Mouse (Mus musculus) layer of hippocampus, adult 2 months (tissue): ENCODE results near the gene Gpr22. TPM values are rescaled to one million over a fixed set of nuclear protein-coding genes. Genes with fewer than 3 reads are reported as not detected.

Experiments
- DNase-seq, 2 experiments: peaks; one replicate each; pipeline ENCODE4 v3.0.0; 2022; ENCODE audit warnings: low spot score in 2 of 2
- H3K27ac ChIP-seq: fragments of 200-600 bp; 2 replicates; pipeline ENCODE4 v1.8.1; 2022
- H3K4me3 ChIP-seq: fragments of 200-600 bp; 2 replicates; pipeline ENCODE4 v1.8.1; 2022; ENCODE audit warnings: mild to moderate bottlenecking
- CTCF ChIP-seq: fragments of 200-600 bp; conservative IDR thresholded peaks from 2 replicates; pipeline ENCODE4 v1.8.1; 2022; ENCODE audit warnings: antibody characterized with exemption, mild to moderate bottlenecking, moderate library complexity
- long read RNA-seq, 2 experiments: library from polyadenylated mRNA; stranded (forward); transcript quantifications; one replicate each; pipeline ENCODE4 v2.0.0; 2021; ENCODE audit warnings: borderline mapping rate in 2 of 2
- total RNA-seq, 2 experiments: library from RNA; stranded (reverse); gene quantifications; 2 replicates each; pipeline ENCODE4 v1.2.3; 2021

The Gpr22 gene
- 10 to 100 TPM; 81.4 to 87.3 TPM for total RNA-seq
- long read RNA-seq, experiment 1, full-length matches to known transcripts = 17 of 48 reads
- long read RNA-seq, experiment 1, partial matches to known transcripts = 2 of 48 reads
- long read RNA-seq, experiment 1, other reads (novel, unspliced or antisense) = 29 of 48 reads
- long read RNA-seq, experiment 2, full-length matches to known transcripts = 45 of 111 reads
- long read RNA-seq, experiment 2, partial matches to known transcripts = 5 of 111 reads
- long read RNA-seq, experiment 2, other reads (novel, unspliced or antisense) = 61 of 111 reads

DNA sequence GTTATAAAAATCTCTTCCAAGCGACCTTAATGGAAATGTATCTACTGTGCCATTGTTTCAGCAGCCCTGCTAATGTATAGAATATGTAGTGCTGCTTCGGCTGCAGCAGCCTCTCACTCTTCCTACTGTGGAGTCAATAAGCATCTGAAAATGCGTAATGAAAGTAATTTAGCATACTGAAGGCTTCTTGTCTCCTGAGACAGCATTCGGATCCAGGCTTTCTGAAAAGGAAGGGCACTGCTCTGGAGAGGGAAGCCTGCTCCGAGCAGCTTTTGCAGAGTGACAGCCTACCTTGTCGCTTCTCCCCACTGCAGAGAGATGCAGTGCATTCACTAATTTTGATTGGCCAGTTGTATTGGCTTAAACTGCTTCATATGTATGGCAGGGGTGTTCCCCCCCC is at the start of gene Gpr22:
Gene Gpr22 (minus strand): TSS at position 348 of the 400 bp plus-strand sequence.
- Histone ChIP-seq H3K27ac (peak within 1 kb of the TSS; percentile 99), H3K4me3 (peak within 1 kb of the TSS; percentile 57)
- DNase-seq = peak; percentile 66 to 72
- TF ChIP-seq CTCF = no peak

DNA sequence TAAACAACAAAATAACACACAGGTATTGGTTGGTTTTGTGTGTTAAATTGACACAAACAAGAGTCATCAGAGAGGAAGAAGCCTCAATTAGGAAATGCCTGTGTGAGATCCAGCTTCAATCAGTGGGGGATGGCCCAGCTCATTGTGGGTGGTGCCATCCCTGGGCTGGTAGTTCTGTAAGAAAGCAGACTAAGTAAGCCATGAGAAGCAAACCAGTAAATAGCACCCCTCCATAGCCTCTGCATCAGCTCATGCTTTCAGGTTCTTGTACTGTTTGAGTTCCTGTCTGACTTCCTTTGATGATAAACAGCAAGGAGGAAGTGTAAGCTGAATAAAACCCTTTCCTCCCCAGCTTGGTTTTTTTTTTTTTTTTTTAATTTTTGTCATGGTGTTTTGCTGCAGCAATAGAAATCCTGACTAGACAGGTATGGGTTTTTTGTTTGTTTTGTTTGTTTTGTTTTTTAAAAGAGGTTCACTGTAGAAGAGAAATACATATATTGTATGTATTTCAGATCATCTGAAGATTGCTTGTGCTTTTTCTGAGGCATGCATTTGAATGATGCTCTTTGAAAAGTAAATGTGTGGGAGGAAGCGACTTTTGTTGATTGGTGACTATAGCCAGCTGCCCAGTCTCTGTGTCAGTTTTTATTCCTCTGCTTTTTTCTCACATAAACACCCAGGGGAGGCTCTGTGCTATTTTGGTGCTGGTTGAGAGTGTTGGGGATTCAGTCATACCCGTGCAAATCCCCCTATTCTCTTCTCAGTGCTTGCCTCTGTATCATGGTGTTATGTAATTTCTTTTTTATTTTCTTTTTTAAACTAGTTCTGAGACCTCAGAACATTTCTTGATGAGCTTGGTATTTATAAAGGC is 42.4 kb upstream of the Gpr22 start:
- peak overlapping the region; percentile 81 for H3K27ac ChIP-seq
- peak; percentile 34 to 44 for DNase-seq
- TF ChIP-seq CTCF = no peak
- H3K4me3 ChIP-seq = no peak overlapping the region

DNA sequence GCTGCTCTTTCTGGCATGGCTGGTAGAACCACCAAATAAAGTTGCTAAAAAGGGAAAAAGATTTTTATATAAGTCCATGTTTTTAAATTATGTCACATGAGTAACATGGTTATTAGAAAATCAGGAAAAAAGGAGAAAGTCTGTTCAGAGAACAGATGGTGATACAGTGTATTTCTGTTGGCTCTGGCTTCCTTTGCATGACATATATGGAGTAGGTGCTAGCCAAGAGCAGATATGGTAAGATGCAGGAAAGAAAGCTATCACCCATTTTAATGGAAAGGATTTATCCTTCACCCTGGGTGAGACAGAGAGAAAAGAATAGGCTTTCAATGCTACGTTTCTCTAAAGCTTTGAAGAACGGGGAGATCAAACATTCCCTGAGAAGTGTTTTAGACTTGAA is 40.7 kb upstream of the Gpr22 start:
- DNase-seq = no peak
- peak overlapping the region; percentile 47; the same call in 1 of the 2 replicates for H3K27ac ChIP-seq
- no peak overlapping the region for H3K4me3 ChIP-seq
- no peak for TF ChIP-seq CTCF

DNA sequence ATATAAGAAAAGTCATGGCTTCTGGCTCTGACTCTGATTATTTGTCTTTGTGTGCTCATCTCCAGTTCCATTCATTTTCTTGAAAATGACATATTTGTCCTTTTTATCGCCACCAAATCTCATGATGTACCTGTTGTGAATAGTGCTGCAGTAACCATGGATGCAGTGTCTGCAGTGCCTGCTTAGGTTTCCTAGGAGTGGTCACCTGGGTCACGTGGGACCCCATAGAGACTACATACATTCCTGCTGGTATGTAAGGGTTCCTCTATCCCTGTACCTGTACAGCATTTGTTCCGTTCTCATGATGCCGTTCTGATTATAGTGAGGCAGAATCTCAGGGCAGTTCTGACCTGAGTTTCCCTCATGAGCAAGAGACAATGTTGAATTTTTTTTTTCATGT is 36.1 kb upstream of the Gpr22 start:
- no peak for TF ChIP-seq CTCF

DNA sequence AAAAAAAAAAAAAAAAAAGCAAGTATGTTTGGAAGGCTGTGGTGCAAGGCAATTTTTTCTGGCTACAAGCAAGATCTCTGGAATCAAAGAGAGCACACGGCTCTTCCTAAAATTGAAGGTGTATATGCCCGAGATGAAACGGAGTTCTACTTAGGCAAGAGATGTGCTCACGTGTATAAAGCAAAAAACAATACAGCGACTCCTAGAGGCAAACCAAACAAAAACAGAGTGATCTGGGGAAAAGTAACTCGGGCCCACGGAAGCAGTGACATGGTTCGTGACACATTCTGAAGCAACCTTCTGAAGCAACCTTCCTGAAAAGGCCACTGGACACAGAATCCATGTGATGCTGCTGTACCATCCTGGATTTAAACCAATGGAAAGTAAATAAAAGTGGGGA is 33.6 kb upstream of the Gpr22 start:
- Histone ChIP-seq H3K27ac (no peak overlapping the region), H3K4me3 (no peak overlapping the region)
- no peak for DNase-seq
- TF ChIP-seq CTCF = no peak

More for the DNA sequence above, 36.1 kb upstream of the Gpr22 start:
- Histone ChIP-seq H3K27ac (no peak overlapping the region), H3K4me3 (no peak overlapping the region)
- DNase-seq = no peak

DNA sequence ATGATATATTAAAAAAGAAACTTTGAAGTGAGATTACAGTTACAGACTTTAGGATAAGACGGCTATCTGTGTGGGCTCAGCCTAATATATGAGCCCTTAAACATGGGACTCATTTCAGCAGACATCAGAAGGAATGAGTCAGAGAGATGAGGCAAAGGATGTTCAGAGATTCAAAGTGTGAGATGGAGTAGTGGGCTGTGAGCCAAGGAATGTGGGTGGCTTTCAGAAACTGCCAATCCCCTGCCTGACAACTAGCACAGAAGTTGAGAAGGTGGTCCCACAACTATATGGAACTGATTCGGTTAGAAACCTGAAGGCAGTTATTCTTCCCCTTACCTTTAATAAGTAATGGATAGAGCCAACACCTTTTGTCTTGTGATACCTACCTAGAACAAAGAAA is 20.9 kb upstream of the Gpr22 start:
- no peak overlapping the region for H3K4me3 ChIP-seq
- H3K27ac ChIP-seq = peak overlapping the region; percentile 92
- no peak for TF ChIP-seq CTCF
- DNase-seq = peak in 1 of 2 experiments; percentile 69

DNA sequence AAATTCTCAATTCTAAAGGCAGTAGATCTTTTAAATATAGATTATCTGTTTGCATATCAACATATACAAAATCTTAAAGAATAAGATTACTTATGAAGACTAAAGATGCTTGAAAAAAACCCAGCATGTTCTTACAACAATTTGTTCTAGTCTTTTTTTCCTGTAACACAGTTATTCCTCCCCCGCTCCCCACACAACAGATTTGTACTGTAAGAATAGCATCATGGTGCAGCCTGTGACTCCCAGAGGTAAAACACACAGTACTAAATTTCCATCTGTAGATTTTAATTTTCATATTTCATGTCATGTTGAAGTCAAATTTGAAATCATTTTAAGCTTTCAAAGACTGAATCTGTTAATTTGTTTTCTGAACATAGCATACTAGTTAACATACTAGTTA is 16.4 kb upstream of the Gpr22 start:
- Histone ChIP-seq H3K27ac (peak overlapping the region; percentile 92), H3K4me3 (no peak overlapping the region)
- TF ChIP-seq CTCF = no peak
- DNase-seq = peak; percentile 57 to 72

DNA sequence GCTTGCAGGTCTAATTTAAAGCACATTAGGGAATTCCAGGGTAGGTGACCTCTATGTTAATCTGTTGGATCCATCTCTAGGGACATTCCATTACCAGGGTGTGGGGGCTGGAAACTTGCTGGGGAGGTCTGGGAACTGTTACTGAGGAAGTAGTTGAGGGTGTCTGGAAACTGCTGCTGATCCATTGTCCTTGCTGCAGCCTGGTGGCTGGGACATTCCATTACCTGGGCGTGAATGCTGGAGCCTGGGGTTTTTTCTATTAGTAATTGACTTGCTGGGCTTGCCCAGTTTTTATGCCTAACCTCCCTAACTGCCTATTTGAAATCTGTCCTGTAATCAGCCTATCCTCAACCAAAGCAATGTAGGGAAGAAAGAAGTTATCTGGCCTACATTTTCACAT is 13.0 kb upstream of the Gpr22 start:
- H3K4me3 ChIP-seq = no peak overlapping the region
- no peak for TF ChIP-seq CTCF

DNA sequence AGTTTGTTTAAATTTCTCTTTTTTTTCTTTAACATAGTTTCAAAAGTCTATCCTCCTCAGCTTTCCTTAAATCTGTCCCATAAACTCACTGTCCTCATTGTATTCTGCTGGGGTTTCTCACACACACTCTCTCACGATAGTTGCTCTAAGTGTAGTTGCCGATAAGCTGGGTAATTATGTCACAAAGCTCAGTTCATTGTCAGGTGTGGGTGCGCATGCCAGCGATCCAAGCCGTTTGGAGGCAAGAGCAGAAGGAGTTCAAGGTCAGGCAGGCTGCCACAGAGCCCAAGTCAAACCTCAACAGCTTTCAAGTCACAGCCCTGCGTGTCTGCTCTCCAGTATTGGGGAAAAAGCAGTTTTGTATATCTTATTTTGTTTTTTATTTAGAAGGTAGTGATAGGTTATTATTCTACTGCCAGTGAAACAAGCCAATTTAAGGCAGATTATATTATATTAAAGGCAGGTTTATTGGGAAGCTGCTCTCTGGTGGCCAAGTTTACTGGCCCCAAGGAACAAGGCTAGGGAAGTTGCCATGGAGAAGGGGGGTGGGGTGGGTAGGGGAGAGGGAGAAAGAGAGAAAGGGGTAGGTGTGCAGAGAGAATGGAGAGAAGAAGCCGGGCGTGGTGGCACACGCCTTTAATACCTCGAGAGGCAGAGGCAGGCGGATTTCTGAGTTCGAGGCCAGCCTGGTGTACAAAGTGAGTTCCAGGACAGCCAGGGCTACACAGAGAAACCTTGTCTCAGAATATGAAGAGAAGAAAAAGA is 11.9 kb upstream of the Gpr22 start:
- DNase-seq = no peak
- Histone ChIP-seq H3K27ac (no peak overlapping the region), H3K4me3 (no peak overlapping the region)
- no peak for TF ChIP-seq CTCF

More for the DNA sequence above, 13.0 kb upstream of the Gpr22 start:
- H3K27ac ChIP-seq = no peak overlapping the region
- DNase-seq = no peak

DNA sequence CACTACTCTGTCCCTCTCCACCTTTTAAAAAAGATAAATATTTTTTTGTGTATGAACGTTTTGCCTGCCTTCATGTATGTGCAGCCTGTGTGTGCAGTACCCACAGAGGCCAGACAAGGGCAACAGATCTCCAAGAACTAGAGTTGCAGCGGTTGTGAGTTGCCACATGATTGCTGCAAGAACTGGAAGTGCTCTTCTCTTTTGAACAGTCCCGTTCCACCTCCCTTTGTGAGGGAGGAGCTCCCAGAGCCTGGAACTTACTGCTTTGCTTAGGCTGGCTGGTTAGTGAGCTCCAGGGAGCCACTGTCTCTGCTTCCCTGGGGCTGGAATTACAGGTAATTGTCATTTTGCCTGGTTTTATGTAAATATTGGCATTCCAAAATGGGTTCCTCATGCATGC is 10.8 kb upstream of the Gpr22 start:
- no peak for DNase-seq
- Histone ChIP-seq H3K4me3 (no peak overlapping the region), H3K27ac (no peak overlapping the region)
- no peak; the same call in none of the 2 replicates for TF ChIP-seq CTCF

DNA sequence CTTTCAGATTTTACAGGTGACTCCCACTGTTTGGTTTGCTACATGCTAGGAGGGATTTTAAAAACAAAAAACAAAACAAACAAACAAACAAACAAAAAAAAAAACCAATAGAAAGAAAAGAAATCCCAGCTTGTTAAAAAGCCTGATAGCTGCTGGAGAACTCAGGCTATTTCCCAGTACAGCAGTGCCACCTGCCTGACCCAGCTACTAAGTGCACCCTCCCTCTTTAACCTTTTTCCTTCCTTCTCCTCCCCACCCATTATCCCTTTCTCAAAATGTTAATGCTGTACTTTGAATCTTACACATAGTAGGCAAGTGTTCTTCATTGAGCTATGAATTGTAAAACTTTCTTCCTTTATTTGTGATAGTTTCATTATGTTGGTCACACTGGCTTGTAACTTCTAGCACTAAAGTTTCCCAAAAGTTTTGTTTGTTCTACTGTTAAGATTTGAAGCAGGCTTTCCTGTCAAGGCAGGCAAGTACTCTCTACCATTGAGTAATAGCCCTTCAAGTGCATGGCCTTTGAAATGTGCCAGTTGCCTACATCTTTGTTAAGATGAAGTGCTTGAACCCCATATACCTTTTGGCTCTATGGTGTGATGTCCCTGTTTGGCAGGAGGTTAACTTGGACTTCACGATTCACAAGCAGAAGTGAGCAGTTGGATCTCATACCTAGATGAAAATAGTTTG is 6.0 kb upstream of the Gpr22 start:
- Histone ChIP-seq H3K4me3 (no peak overlapping the region), H3K27ac (peak overlapping the region; percentile 56; the same call in 1 of the 2 replicates)
- TF ChIP-seq CTCF = peak; percentile 80
- DNase-seq = no peak

DNA sequence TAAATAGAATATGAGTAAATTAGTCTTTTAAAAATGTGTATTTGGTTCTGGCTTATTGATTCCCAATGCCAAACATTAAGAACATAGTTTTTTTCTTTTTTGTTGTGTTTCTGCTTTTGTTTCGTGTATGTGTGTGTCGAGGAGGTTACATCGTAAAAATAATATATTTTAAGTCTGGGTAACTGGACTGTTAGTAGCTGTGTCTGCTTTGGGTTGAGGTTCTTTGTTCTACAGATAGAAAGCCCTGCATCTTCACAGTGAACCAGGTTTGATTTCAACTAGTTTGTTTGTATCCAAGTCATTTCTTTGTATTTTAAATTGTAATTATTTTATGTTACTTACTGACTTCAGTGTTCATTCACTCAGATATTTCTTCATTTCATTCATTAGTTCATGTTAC is 323 bp upstream of the Gpr22 start:
- Histone ChIP-seq H3K4me3 (peak overlapping the region; percentile 57), H3K27ac (peak overlapping the region; percentile 99)
- no peak for DNase-seq
- TF ChIP-seq CTCF = no peak
